Mouse (Mus musculus) hindbrain, embryonic 12.5 days (tissue): Measurements from ENCODE around the gene Smndc1. TPM values are rescaled to one million over a fixed set of nuclear protein-coding genes. Genes with fewer than 3 reads are reported as not detected.

ENCODE experiments used
- ATAC-seq: fragments of 200-750 bp; cut with Nextera tagmentation; 2 replicates; pipeline ENCODE4 v1.8.0; 2017; ENCODE audit warnings: moderate TSS enrichment; ENCODE audit not compliant: low FRiP score
- H3K27ac ChIP-seq: fragments of 300-500 bp; sonication (generic); 2 replicates; pipeline ENCODE4 v1.5.1; 2016; ENCODE audit warnings: mild to moderate bottlenecking
- H3K27me3 ChIP-seq: fragments of 300-500 bp; sonication (generic); 2 replicates; pipeline ENCODE4 v1.6.1; 2016; ENCODE audit warnings: mild to moderate bottlenecking
- H3K36me3 ChIP-seq: fragments of 300-500 bp; sonication (generic); 2 replicates; pipeline ENCODE4 v1.6.1; 2016; ENCODE audit warnings: mild to moderate bottlenecking
- H3K4me1 ChIP-seq: fragments of 300-500 bp; sonication (generic); 2 replicates; pipeline ENCODE4 v1.6.1; 2016
- H3K4me2 ChIP-seq: fragments of 300-500 bp; sonication (generic); replicated peaks from 2 replicates; pipeline ENCODE4 v1.6.1; 2016; ENCODE audit warnings: mild to moderate bottlenecking
- H3K4me3 ChIP-seq: fragments of 300-500 bp; sonication (generic); 2 replicates; pipeline ENCODE4 v1.5.1; 2016; ENCODE audit warnings: mild to moderate bottlenecking
- H3K9ac ChIP-seq: fragments of 300-500 bp; sonication (generic); 2 replicates; pipeline ENCODE4 v1.6.1; 2016; ENCODE audit warnings: mild to moderate bottlenecking, moderate library complexity
- H3K9me3 ChIP-seq: fragments of 300-500 bp; sonication (generic); replicated peaks from 2 replicates; pipeline ENCODE4 v1.6.1; 2016; ENCODE audit warnings: mild to moderate bottlenecking
- WGBS: fragments of 180-500 bp; shearing (Covaris S2); methylation state at CpG from one replicate; pipeline ENCODE4 v1.1.7; 2016; 5-methylcytosine and 5-hydroxymethylcytosine counted together
- polyA plus RNA-seq: library from polyadenylated mRNA; unstranded; fragments of >200 nt; fragmentation: Nextera tagmentation; extraction: Ambion mirVana; gene quantifications from 2 replicates; pipeline ENCODE4 v1.2.1, GENCODE M21; 2016

Gene Smndc1
- 40.9 and 41.4 TPM in 2 replicates for polyA plus RNA-seq

DNA sequence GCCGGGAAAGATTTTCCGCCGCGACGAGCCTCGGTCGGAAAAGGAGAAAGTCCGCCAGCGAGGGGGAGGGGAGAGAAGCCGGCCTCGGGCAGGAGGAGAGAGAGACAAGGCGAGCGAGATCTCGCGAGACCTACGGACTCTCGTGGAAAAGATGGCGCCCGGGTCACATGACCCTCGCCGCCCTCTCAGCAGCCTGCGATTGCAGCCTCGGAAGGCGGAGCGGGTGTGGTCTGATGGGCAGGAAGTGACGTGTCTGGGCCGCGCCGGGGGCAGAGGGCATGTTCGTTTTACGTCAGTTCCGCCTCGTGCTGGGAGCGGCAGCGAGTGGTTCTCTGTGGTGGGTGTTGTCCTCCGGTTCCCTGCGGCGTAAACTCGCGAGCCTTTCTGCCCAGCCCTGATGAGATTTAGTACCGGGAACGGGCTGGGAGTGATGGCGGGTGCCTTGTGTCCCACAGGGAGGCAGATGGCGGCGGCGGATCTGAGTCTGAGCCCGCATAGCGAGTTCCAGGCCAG lies at the start of gene Smndc1:
TSS of gene Smndc1 (minus strand) at position 84 of the 513 bp plus-strand sequence.
- ATAC-seq, result peak; percentile 98
- H3K4me2 ChIP-seq, result peak within 1 kb of the TSS; percentile 61
- peak within 1 kb of the TSS; percentile 95 for H3K4me3 ChIP-seq
- WGBS, result under 1% methylated on average over 48 of the region's 48 CpGs
- H3K4me1 ChIP-seq, result peaks cover 15% of the 10 kb centered on the region
- peak within 1 kb of the TSS; percentile 98 for H3K27ac ChIP-seq
- H3K27me3 ChIP-seq, result no peaks in the 10 kb centered on the region
- H3K9me3 ChIP-seq, result no peaks in the 10 kb centered on the region
- peak within 1 kb of the TSS; percentile 97 for H3K9ac ChIP-seq
- peaks cover 27% of the 10 kb centered on the region for H3K36me3 ChIP-seq

GRCm38 (mm10) chr19:53439340-53439739 lies 49.0 kb upstream of the Smndc1 start:
- no peak overlapping the region for H3K27ac ChIP-seq
- H3K9ac ChIP-seq, result no peak overlapping the region
- H3K4me3 ChIP-seq, result no peak overlapping the region
- 81% methylated on average over 7 of the region's 7 CpGs for WGBS
- peaks cover 7% of the 10 kb centered on the region for H3K4me1 ChIP-seq
- no peaks in the 10 kb centered on the region for H3K27me3 ChIP-seq
- no peaks in the 10 kb centered on the region for H3K36me3 ChIP-seq
- ATAC-seq, result no peak
- no peaks in the 10 kb centered on the region for H3K9me3 ChIP-seq
- no peak overlapping the region for H3K4me2 ChIP-seq

GRCm38 (mm10) chr19:53437991-53438390 lies 47.6 kb upstream of the Smndc1 start:
- ATAC-seq, result no peak
- H3K4me1 ChIP-seq, result peaks cover 7% of the 10 kb centered on the region
- H3K27ac ChIP-seq, result no peak overlapping the region
- no peak overlapping the region for H3K4me2 ChIP-seq
- H3K9me3 ChIP-seq, result no peaks in the 10 kb centered on the region
- no peak overlapping the region for H3K9ac ChIP-seq
- 94% methylated on average over 8 of the region's 8 CpGs for WGBS
- H3K4me3 ChIP-seq, result no peak overlapping the region
- no peaks in the 10 kb centered on the region for H3K27me3 ChIP-seq
- H3K36me3 ChIP-seq, result no peaks in the 10 kb centered on the region

GRCm38 (mm10) chr19:53437311-53437958 lies 47.1 kb upstream of the Smndc1 start:
- peaks cover 7% of the 10 kb centered on the region for H3K4me1 ChIP-seq
- ATAC-seq, result no peak
- H3K9me3 ChIP-seq, result no peaks in the 10 kb centered on the region
- H3K9ac ChIP-seq, result no peak overlapping the region
- H3K27me3 ChIP-seq, result no peaks in the 10 kb centered on the region
- H3K4me2 ChIP-seq, result no peak overlapping the region
- 60% methylated on average over 8 of the region's 8 CpGs for WGBS
- no peak overlapping the region for H3K4me3 ChIP-seq
- no peak overlapping the region for H3K27ac ChIP-seq
- H3K36me3 ChIP-seq, result no peaks in the 10 kb centered on the region

GRCm38 (mm10) chr19:53433949-53434689 lies 43.7 kb upstream of the Smndc1 start:
- Histone ChIP-seq H3K36me3 (no peaks in the 10 kb centered on the region), H3K9me3 (no peaks in the 10 kb centered on the region), H3K27ac (no peak overlapping the region), H3K4me2 (no peak overlapping the region), H3K4me1 (peaks cover 15% of the 10 kb centered on the region), H3K4me3 (no peak overlapping the region), H3K9ac (no peak overlapping the region), H3K27me3 (peaks cover 7% of the 10 kb centered on the region)
- WGBS, result 83% methylated on average over 10 of the region's 10 CpGs
- no peak for ATAC-seq

- H3K9ac ChIP-seq, result no peak overlapping the region
- no peak overlapping the region for H3K4me3 ChIP-seq
- WGBS, result 80% methylated on average over 11 of the region's 11 CpGs
- ATAC-seq, result no peak
- no peaks in the 10 kb centered on the region for H3K36me3 ChIP-seq
- peaks cover 20% of the 10 kb centered on the region for H3K4me1 ChIP-seq
- H3K27ac ChIP-seq, result peak overlapping the region; percentile 1; the same call in 1 of the 2 replicates
- no peaks in the 10 kb centered on the region for H3K9me3 ChIP-seq
- H3K27me3 ChIP-seq, result peaks cover 7% of the 10 kb centered on the region
- no peak overlapping the region for H3K4me2 ChIP-seq
These were observed 40.6 kb upstream of the Smndc1 start for GRCm38 (mm10) chr19:53431003-53431402.

- peak; percentile 81 for ATAC-seq
- Histone ChIP-seq H3K36me3 (no peaks in the 10 kb centered on the region), H3K9ac (no peak overlapping the region), H3K4me1 (peaks cover 20% of the 10 kb centered on the region), H3K4me2 (no peak overlapping the region), H3K4me3 (no peak overlapping the region), H3K27ac (peak overlapping the region; percentile 1; the same call in 1 of the 2 replicates), H3K9me3 (no peaks in the 10 kb centered on the region), H3K27me3 (peaks cover 7% of the 10 kb centered on the region)
- WGBS, result 45% methylated on average over 9 of the region's 9 CpGs
These were observed 40.0 kb upstream of the Smndc1 start for GRCm38 (mm10) chr19:53430356-53430755.

GRCm38 (mm10) chr19:53427817-53428216 lies 37.4 kb upstream of the Smndc1 start:
- no peak for ATAC-seq
- no peak overlapping the region for H3K27ac ChIP-seq
- H3K9me3 ChIP-seq, result no peaks in the 10 kb centered on the region
- H3K4me2 ChIP-seq, result no peak overlapping the region
- H3K4me1 ChIP-seq, result peaks cover 20% of the 10 kb centered on the region
- no peak overlapping the region for H3K4me3 ChIP-seq
- H3K27me3 ChIP-seq, result peaks cover 7% of the 10 kb centered on the region
- WGBS, result 82% methylated on average over 8 of the region's 8 CpGs
- H3K36me3 ChIP-seq, result no peaks in the 10 kb centered on the region
- no peak overlapping the region for H3K9ac ChIP-seq

DNA sequence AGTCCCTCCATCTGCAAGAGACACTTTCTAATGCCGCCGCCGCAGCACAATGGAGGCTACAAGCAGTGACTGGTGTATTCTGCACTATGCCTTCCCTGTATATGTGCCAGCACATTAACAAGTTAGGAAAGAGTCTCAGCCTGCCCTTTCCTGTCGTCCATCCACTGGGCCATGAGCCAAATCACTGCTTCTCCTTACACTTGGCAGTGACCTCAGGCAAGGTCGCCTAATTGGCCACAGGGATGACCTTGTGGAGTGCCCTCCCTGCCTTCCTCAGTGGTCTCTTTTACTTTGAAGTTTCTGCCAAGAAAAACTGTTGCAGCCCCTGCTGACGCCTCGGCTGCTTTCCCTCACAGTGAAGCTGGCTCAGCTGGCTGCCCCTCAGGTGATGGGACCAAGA lies 37.0 kb upstream of the Smndc1 start:
- peaks cover 7% of the 10 kb centered on the region for H3K27me3 ChIP-seq
- no peaks in the 10 kb centered on the region for H3K9me3 ChIP-seq
- WGBS, result 66% methylated on average over 7 of the region's 7 CpGs
- peaks cover 20% of the 10 kb centered on the region for H3K4me1 ChIP-seq
- no peak overlapping the region for H3K27ac ChIP-seq
- H3K4me3 ChIP-seq, result no peak overlapping the region
- no peak overlapping the region for H3K4me2 ChIP-seq
- H3K9ac ChIP-seq, result no peak overlapping the region
- H3K36me3 ChIP-seq, result no peaks in the 10 kb centered on the region
- no peak for ATAC-seq

GRCm38 (mm10) chr19:53425824-53426223 lies 35.4 kb upstream of the Smndc1 start:
- WGBS, result 91% methylated on average over 8 of the region's 8 CpGs
- no peaks in the 10 kb centered on the region for H3K9me3 ChIP-seq
- H3K4me2 ChIP-seq, result no peak overlapping the region
- no peaks in the 10 kb centered on the region for H3K36me3 ChIP-seq
- H3K4me3 ChIP-seq, result no peak overlapping the region
- ATAC-seq, result no peak
- peaks cover 22% of the 10 kb centered on the region for H3K4me1 ChIP-seq
- H3K9ac ChIP-seq, result no peak overlapping the region
- no peaks in the 10 kb centered on the region for H3K27me3 ChIP-seq
- H3K27ac ChIP-seq, result no peak overlapping the region

DNA sequence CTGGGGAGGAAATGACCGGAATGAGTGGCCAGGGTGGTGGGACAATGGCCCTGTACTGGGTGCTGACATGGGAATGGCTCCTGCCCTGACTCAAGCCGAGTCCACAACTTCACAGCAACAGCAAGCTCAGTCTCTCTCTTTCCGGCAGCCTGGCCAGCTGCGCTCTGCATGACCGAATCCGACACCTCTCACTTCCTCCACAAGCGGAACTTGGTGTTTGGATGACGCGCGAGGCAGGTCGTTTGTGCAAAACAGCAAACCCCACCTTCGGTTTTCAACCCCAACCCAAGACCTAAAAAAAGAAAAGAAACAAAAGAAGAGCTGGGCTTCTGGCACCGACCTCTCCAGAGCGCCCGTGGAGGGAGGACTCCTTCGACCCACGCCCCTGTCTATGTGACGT lies 34.3 kb upstream of the Smndc1 start:
- no peak for ATAC-seq
- no peak overlapping the region for H3K27ac ChIP-seq
- peaks cover 15% of the 10 kb centered on the region for H3K4me1 ChIP-seq
- no peak overlapping the region for H3K4me2 ChIP-seq
- H3K36me3 ChIP-seq, result no peaks in the 10 kb centered on the region
- H3K4me3 ChIP-seq, result no peak overlapping the region
- no peak overlapping the region for H3K9ac ChIP-seq
- no peaks in the 10 kb centered on the region for H3K9me3 ChIP-seq
- WGBS, result 61% methylated on average over 18 of the region's 18 CpGs
- no peaks in the 10 kb centered on the region for H3K27me3 ChIP-seq

DNA sequence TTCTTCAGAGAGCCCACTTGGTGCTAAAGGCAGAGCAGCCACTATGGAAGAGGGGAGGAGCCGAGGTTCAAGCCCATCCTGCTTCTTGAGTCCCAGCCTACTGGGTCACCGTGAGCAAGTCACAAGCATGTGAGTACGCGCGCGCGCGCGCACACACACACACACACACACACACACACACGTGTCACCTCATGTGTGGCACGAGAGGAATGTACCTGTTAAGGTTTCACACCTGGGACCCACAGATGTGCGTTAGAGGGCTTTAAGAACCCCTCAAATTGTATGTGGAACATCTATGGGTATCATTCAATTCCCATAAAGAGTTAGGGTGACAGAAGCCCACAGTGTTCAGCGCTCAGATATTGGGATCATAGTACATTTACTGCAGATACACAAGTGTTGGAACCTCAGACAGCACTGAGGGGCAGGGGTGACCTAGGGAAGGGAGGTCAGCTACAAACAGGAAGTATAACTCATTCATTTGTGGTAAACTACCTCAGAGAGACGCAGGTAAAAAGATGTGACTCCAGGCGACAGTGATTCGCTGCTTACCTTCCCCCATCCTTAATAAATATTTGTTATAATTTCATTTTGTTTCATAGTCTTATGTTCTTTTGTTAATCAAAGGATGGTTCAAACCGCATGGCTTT lies 33.6 kb upstream of the Smndc1 start:
- no peaks in the 10 kb centered on the region for H3K36me3 ChIP-seq
- H3K9ac ChIP-seq, result no peak overlapping the region
- no peaks in the 10 kb centered on the region for H3K27me3 ChIP-seq
- H3K27ac ChIP-seq, result no peak overlapping the region
- peaks cover 15% of the 10 kb centered on the region for H3K4me1 ChIP-seq
- WGBS, result 63% methylated on average over 17 of the region's 17 CpGs
- no peak for ATAC-seq
- no peak overlapping the region for H3K4me3 ChIP-seq
- H3K4me2 ChIP-seq, result no peak overlapping the region
- H3K9me3 ChIP-seq, result no peaks in the 10 kb centered on the region
